Mouse (Mus musculus): ENCODE results near the gene Evc2. TPM values are rescaled to one million over a fixed set of nuclear protein-coding genes. Genes with fewer than 3 reads are reported as not detected.

Evc2 gene
- 2.8 TPM for polyA plus RNA-seq (2015; fragmentation: Illumina TruSeq; extraction: RNeasy Lipid Tissue Mini Kit (QIAGEN cat#74804); ENCODE audit: insufficient read depth, low read depth, low replicate concordance)

DNA sequence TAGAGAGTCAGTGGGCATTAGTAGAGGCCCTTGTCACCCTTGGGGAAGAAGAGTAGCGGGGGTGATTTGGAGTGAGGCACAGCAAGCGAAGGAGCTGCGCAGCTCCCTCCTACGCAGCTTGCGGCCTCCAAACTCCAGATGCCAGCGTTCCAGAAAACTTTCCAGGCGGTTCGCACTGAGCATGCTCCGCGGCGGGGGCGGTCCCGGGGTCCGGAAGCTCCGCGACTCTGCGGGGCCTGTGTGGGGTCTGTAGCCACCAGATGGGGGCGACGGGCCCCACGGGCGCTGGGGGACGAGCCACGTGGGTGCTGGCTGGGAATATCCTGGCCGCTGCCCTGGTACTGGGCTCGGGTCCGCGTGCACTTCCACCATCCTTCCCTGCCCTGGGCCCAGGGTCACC, at the start of gene Evc2:
Evc2 (plus strand) TSS at position 212 of the 400 bp plus-strand sequence.

DNA sequence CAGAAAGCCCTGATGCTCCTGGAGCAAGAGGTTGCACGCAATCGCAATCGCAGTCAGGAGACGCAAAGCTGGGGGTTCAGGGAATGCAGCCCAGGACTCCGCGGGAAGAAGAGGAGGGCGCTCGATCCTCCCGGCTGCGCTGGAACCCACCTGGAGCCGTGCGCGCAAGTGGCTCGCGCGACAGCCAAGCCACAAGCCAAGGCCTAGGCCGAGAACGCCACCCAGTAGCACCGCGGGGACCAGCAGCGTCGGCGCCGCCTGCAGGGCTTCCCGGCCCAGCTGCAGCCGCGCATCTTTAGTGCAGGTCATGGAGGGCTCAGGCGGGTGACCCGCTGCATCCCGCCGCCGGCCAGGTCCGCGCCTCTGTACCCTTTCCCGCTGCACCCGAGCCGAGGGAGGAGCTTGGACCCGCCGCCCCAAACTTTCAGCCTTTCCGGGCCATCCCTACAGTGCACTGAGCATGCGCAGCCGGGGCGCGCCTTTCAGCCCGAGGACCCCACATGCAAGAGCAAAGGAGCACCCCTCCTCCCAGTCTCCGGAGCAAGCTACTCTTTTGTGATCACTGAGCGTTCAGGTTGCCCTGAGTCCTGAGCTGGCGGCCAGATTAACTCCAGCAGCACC, 1.7 kb upstream of the Evc2 start, which contains the start of gene Evc:
Evc (minus strand) TSS at position 410 of the 621 bp plus-strand sequence.

Other genes with a start within 250 kb of the Evc2 start
- gene Crmp1, start 96.6 kb upstream of the Evc2 start, polyA plus RNA-seq (2015; fragmentation: Illumina TruSeq; extraction: RNeasy Lipid Tissue Mini Kit (QIAGEN cat#74804); ENCODE audit: insufficient read depth, low read depth, low replicate concordance) = 0.89 TPM
- 3.6 TPM for gene Evc, start 1.6 kb upstream of the Evc2 start, polyA plus RNA-seq (2015; fragmentation: Illumina TruSeq; extraction: RNeasy Lipid Tissue Mini Kit (QIAGEN cat#74804); ENCODE audit: insufficient read depth, low read depth, low replicate concordance)

All from pancreas, adult 10 weeks (tissue).